Mouse (Mus musculus) spleen, adult 2 months (tissue): ENCODE data around the gene B3gat2. TPM values are rescaled to one million over a fixed set of nuclear protein-coding genes. Genes with fewer than 3 reads are reported as not detected.

ENCODE experiments used
- DNase-seq, 2 experiments: peaks; one replicate each; pipeline versions ENCODE4 v3.0.0 to v3.0.0-alpha.2; 2012 to 2021; ENCODE audit warnings: low spot score in 2 of 2, low read depth in 1 of 2
- H3K27ac ChIP-seq: fragments of 200-500 bp; 2 replicates; pipeline ENCODE4 v1.5.1; 2012; ENCODE audit warnings: low read length, inconsistent platforms; ENCODE audit not compliant: insufficient read depth
- H3K27me3 ChIP-seq: fragments of 200-500 bp; 2 replicates; pipeline ENCODE4 v1.6.1; 2012; ENCODE audit warnings: mild to moderate bottlenecking, moderate library complexity, low read length, inconsistent platforms; ENCODE audit not compliant: control insufficient read depth, insufficient read depth
- H3K36me3 ChIP-seq: fragments of 200-500 bp; 2 replicates; pipeline ENCODE4 v1.6.1; 2012; ENCODE audit warnings: mild to moderate bottlenecking, low read length, inconsistent platforms; ENCODE audit not compliant: control insufficient read depth, insufficient read depth
- H3K4me1 ChIP-seq: fragments of 200-500 bp; 2 replicates; pipeline ENCODE4 v1.6.1; 2011; ENCODE audit warnings: inconsistent platforms; ENCODE audit not compliant: control insufficient read depth, insufficient read depth, insufficient read length
- H3K4me3 ChIP-seq: fragments of 200-500 bp; 2 replicates; pipeline ENCODE4 v1.5.1; 2011; ENCODE audit warnings: mild to moderate bottlenecking, inconsistent platforms; ENCODE audit not compliant: insufficient read depth, insufficient read length; ENCODE audit errors: extremely low read depth
- CTCF ChIP-seq: fragments of 200-500 bp; IDR thresholded peaks from 2 replicates; pipeline ENCODE4 v1.5.1; 2011; ENCODE audit warnings: mild to moderate bottlenecking, inconsistent platforms; ENCODE audit not compliant: insufficient read depth, insufficient read length, insufficient replicate concordance; ENCODE audit errors: extremely low read depth
- POLR2A ChIP-seq: fragments of 200-500 bp; IDR thresholded peaks from 2 replicates; pipeline ENCODE4 v1.6.1; 2011; ENCODE audit warnings: low read depth, low read length, inconsistent platforms
- WGBS: fragments of 180-500 bp; shearing (Covaris S2); methylation state at CpG from one replicate; pipeline ENCODE4 v1.1.7; 2018; 5-methylcytosine and 5-hydroxymethylcytosine counted together
- polyA plus RNA-seq: library from polyadenylated mRNA; depleted of rRNA; stranded (reverse); fragments of >200 nt; gene quantifications from 2 replicates; pipeline ENCODE4 v1.2.3, GENCODE M21; 2012; rRNA removed

B3gat2 gene
- not detected in 2 replicates for polyA plus RNA-seq

- no peak for TF ChIP-seq POLR2A
- TF ChIP-seq CTCF: no peak
- DNase-seq: peak in 1 of 2 experiments; percentile 5
- Histone ChIP-seq H3K36me3 (no peaks in the 10 kb centered on the region), H3K4me1 (peaks cover 8% of the 10 kb centered on the region; the same call in 1 of the 2 replicates), H3K4me3 (peak within 1 kb of the TSS; percentile 42; the same call in 1 of the 2 replicates), H3K27ac (no peak within 1 kb of the TSS), H3K27me3 (peaks cover 15% of the 10 kb centered on the region)
- 3% methylated on average over 34 of the region's 34 CpGs for WGBS
Measured at GRCm38 (mm10) chr1:23761502-23762135, at the start of gene B3gat2. Gene B3gat2, plus strand, starts transcription at chr1:23761753.

GRCm38 (mm10) chr1:23720326-23720725, 41.2 kb upstream of the B3gat2 start:
- Histone ChIP-seq H3K27ac (peak overlapping the region; percentile 80), H3K4me1 (peaks cover 2% of the 10 kb centered on the region; the same call in 1 of the 2 replicates), H3K27me3 (no peaks in the 10 kb centered on the region), H3K4me3 (peak overlapping the region; percentile 44), H3K36me3 (no peaks in the 10 kb centered on the region)
- no peak for TF ChIP-seq CTCF
- TF ChIP-seq POLR2A: no peak
- peak; percentile 66 to 68 for DNase-seq
- WGBS: 41% methylated on average over 8 of the region's 8 CpGs

- Histone ChIP-seq H3K27me3 (no peaks in the 10 kb centered on the region), H3K27ac (peak overlapping the region; percentile 91), H3K36me3 (no peaks in the 10 kb centered on the region), H3K4me3 (peak overlapping the region; percentile 32; the same call in 1 of the 2 replicates), H3K4me1 (peaks cover 2% of the 10 kb centered on the region; the same call in 1 of the 2 replicates)
- WGBS: 39% methylated on average over 2 of the region's 2 CpGs
- peak; percentile 25 to 56 for DNase-seq
- TF ChIP-seq POLR2A (no peak), CTCF (no peak)
Measured at GRCm38 (mm10) chr1:23721036-23721435, 40.5 kb upstream of the B3gat2 start.

- H3K4me3 ChIP-seq: no peak overlapping the region
- WGBS: 89% methylated on average over 15 of the region's 15 CpGs
- H3K27ac ChIP-seq: no peak overlapping the region
- H3K4me1 ChIP-seq: peaks cover 2% of the 10 kb centered on the region; the same call in 1 of the 2 replicates
- no peak for DNase-seq
- no peaks in the 10 kb centered on the region for H3K27me3 ChIP-seq
- H3K36me3 ChIP-seq: no peaks in the 10 kb centered on the region
- TF ChIP-seq POLR2A: no peak
- no peak for TF ChIP-seq CTCF
Measured at GRCm38 (mm10) chr1:23722469-23723372, 38.8 kb upstream of the B3gat2 start.

GRCm38 (mm10) chr1:23731324-23731723, 30.2 kb upstream of the B3gat2 start:
- Histone ChIP-seq H3K4me1 (no peaks in the 10 kb centered on the region), H3K27me3 (no peaks in the 10 kb centered on the region), H3K4me3 (no peak overlapping the region), H3K36me3 (no peaks in the 10 kb centered on the region), H3K27ac (no peak overlapping the region)
- 92% methylated on average over 5 of the region's 5 CpGs for WGBS
- TF ChIP-seq POLR2A (no peak), CTCF (no peak)
- DNase-seq: no peak

- H3K27ac ChIP-seq: no peak overlapping the region
- H3K4me1 ChIP-seq: no peaks in the 10 kb centered on the region
- DNase-seq: no peak
- H3K4me3 ChIP-seq: no peak overlapping the region
- H3K27me3 ChIP-seq: no peaks in the 10 kb centered on the region
- no peak for TF ChIP-seq CTCF
- no peak for TF ChIP-seq POLR2A
- 82% methylated on average over 3 of the region's 3 CpGs for WGBS
- H3K36me3 ChIP-seq: no peaks in the 10 kb centered on the region
Measured at GRCm38 (mm10) chr1:23750864-23751532, 10.6 kb upstream of the B3gat2 start.
